Mouse (Mus musculus): Measurements from ENCODE around the gene Rgs12. TPM values are rescaled to one million over a fixed set of nuclear protein-coding genes. Genes with fewer than 3 reads are reported as not detected.
A peak's percentile ranks its signal among the peaks of the same experiment; 100 is the strongest.

Gene Rgs12
- polyA plus RNA-seq, 1 experiment from 2014 or later, result 30.0 TPM

- Histone ChIP-seq H3K27me3 (ENCODE audit: control insufficient read depth, insufficient read depth, low read length) (no peaks in the 10 kb centered on the region), H3K9ac (ENCODE audit: low read length) (peak overlapping the region; percentile 94), H3K4me2 (ENCODE audit: low read depth, low read length) (peak overlapping the region; percentile 71), H3K36me3 (ENCODE audit: control insufficient read depth, insufficient read depth) (peaks cover 5% of the 10 kb centered on the region; the same call in 1 of the 2 replicates), H3K4me3 (ENCODE audit: low read length) (peak overlapping the region; percentile 78), H3K9me3 (replicated peaks; ENCODE audit: control insufficient read depth, low read length) (peaks cover 4% of the 10 kb centered on the region; the same call in 1 of the 2 replicates), H3K27ac (ENCODE audit: low read length) (peak overlapping the region; percentile 28; the same call in 1 of the 2 replicates), H3K4me1 (ENCODE audit: control insufficient read depth, insufficient read depth, low read length) (peaks cover 33% of the 10 kb centered on the region)
- no peak for ATAC-seq (replicated peaks; ENCODE audit: extremely low read depth, insufficient read depth, low FRiP score)
- 68% methylated on average over 6 of the region's 6 CpGs for WGBS
Measured at GRCm38 (mm10) chr5:34950486-34951160, 1.4 kb downstream of the Rgs12 start.

GRCm38 (mm10) chr5:34951161-34951834 is 2.1 kb downstream of the Rgs12 start:
- Histone ChIP-seq H3K4me3 (ENCODE audit: low read length) (no peak overlapping the region), H3K27me3 (ENCODE audit: control insufficient read depth, insufficient read depth, low read length) (no peaks in the 10 kb centered on the region), H3K4me2 (ENCODE audit: low read depth, low read length) (peak overlapping the region; percentile 71), H3K9me3 (replicated peaks; ENCODE audit: control insufficient read depth, low read length) (peaks cover 4% of the 10 kb centered on the region; the same call in 1 of the 2 replicates), H3K27ac (ENCODE audit: low read length) (no peak overlapping the region; the same call in 1 of the 2 replicates), H3K4me1 (ENCODE audit: control insufficient read depth, insufficient read depth, low read length) (peaks cover 39% of the 10 kb centered on the region), H3K36me3 (ENCODE audit: control insufficient read depth, insufficient read depth) (peaks cover 5% of the 10 kb centered on the region; the same call in 1 of the 2 replicates), H3K9ac (ENCODE audit: low read length) (0 out of 2 replicates have a peak overlapping the region, but pooled peaks have one; percentile 94)
- 88% methylated on average over 8 of the region's 8 CpGs for WGBS
- no peak for ATAC-seq (replicated peaks; ENCODE audit: extremely low read depth, insufficient read depth, low FRiP score)

GRCm38 (mm10) chr5:34954508-34954907 is 5.3 kb downstream of the Rgs12 start:
- H3K9ac ChIP-seq (ENCODE audit: low read length), result no peak overlapping the region

GRCm38 (mm10) chr5:34955630-34956029 is 6.4 kb downstream of the Rgs12 start:
- ATAC-seq (replicated peaks; ENCODE audit: extremely low read depth, insufficient read depth, low FRiP score), result peak; percentile 49

More at GRCm38 (mm10) chr5:34954508-34954907, 5.3 kb downstream of the Rgs12 start:
- peak overlapping the region; percentile 68 for H3K27ac ChIP-seq (ENCODE audit: low read length)
- H3K27me3 ChIP-seq (ENCODE audit: control insufficient read depth, insufficient read depth, low read length), result no peaks in the 10 kb centered on the region
- peaks cover 53% of the 10 kb centered on the region for H3K4me1 ChIP-seq (ENCODE audit: control insufficient read depth, insufficient read depth, low read length)
- H3K9me3 ChIP-seq (replicated peaks; ENCODE audit: control insufficient read depth, low read length), result peaks cover 4% of the 10 kb centered on the region; the same call in 1 of the 2 replicates
- peak; percentile 32; the same call in 1 of the 2 replicates for ATAC-seq (replicated peaks; ENCODE audit: extremely low read depth, insufficient read depth, low FRiP score)
- no peak overlapping the region; the same call in 1 of the 2 replicates for H3K4me2 ChIP-seq (ENCODE audit: low read depth, low read length)
- 38% methylated on average over 6 of the region's 6 CpGs for WGBS
- peaks cover 5% of the 10 kb centered on the region; the same call in 1 of the 2 replicates for H3K36me3 ChIP-seq (ENCODE audit: control insufficient read depth, insufficient read depth)
- H3K4me3 ChIP-seq (ENCODE audit: low read length), result no peak overlapping the region

GRCm38 (mm10) chr5:34956151-34956550 is 6.9 kb downstream of the Rgs12 start:
- H3K4me1 ChIP-seq (ENCODE audit: control insufficient read depth, insufficient read depth, low read length), result peaks cover 48% of the 10 kb centered on the region
- peak overlapping the region; percentile 69 for H3K27ac ChIP-seq (ENCODE audit: low read length)
- peaks cover 4% of the 10 kb centered on the region; the same call in 1 of the 2 replicates for H3K9me3 ChIP-seq (replicated peaks; ENCODE audit: control insufficient read depth, low read length)
- H3K4me2 ChIP-seq (ENCODE audit: low read depth, low read length), result no peak overlapping the region
- no peak for ATAC-seq (replicated peaks; ENCODE audit: extremely low read depth, insufficient read depth, low FRiP score)
- no peak overlapping the region for H3K9ac ChIP-seq (ENCODE audit: low read length)
- H3K36me3 ChIP-seq (ENCODE audit: control insufficient read depth, insufficient read depth), result peaks cover 5% of the 10 kb centered on the region; the same call in 1 of the 2 replicates
- no peak overlapping the region for H3K4me3 ChIP-seq (ENCODE audit: low read length)
- H3K27me3 ChIP-seq (ENCODE audit: control insufficient read depth, insufficient read depth, low read length), result no peaks in the 10 kb centered on the region
- WGBS, result 57% methylated on average over 7 of the region's 7 CpGs

More at GRCm38 (mm10) chr5:34955630-34956029, 6.4 kb downstream of the Rgs12 start:
- Histone ChIP-seq H3K4me1 (ENCODE audit: control insufficient read depth, insufficient read depth, low read length) (peaks cover 52% of the 10 kb centered on the region), H3K27me3 (ENCODE audit: control insufficient read depth, insufficient read depth, low read length) (no peaks in the 10 kb centered on the region), H3K9ac (ENCODE audit: low read length) (no peak overlapping the region), H3K4me2 (ENCODE audit: low read depth, low read length) (peak overlapping the region; percentile 9; the same call in 1 of the 2 replicates), H3K27ac (ENCODE audit: low read length) (peak overlapping the region; percentile 69), H3K36me3 (ENCODE audit: control insufficient read depth, insufficient read depth) (peaks cover 5% of the 10 kb centered on the region; the same call in 1 of the 2 replicates), H3K4me3 (ENCODE audit: low read length) (no peak overlapping the region), H3K9me3 (replicated peaks; ENCODE audit: control insufficient read depth, low read length) (peaks cover 4% of the 10 kb centered on the region; the same call in 1 of the 2 replicates)
- WGBS, result 13% methylated on average over 5 of the region's 5 CpGs

GRCm38 (mm10) chr5:34957015-34957414 is 7.8 kb downstream of the Rgs12 start:
- Histone ChIP-seq H3K4me2 (ENCODE audit: low read depth, low read length) (no peak overlapping the region), H3K36me3 (ENCODE audit: control insufficient read depth, insufficient read depth) (peaks cover 5% of the 10 kb centered on the region; the same call in 1 of the 2 replicates), H3K27ac (ENCODE audit: low read length) (peak overlapping the region; percentile 67), H3K4me3 (ENCODE audit: low read length) (no peak overlapping the region), H3K9ac (ENCODE audit: low read length) (no peak overlapping the region), H3K27me3 (ENCODE audit: control insufficient read depth, insufficient read depth, low read length) (no peaks in the 10 kb centered on the region), H3K4me1 (ENCODE audit: control insufficient read depth, insufficient read depth, low read length) (peaks cover 48% of the 10 kb centered on the region), H3K9me3 (replicated peaks; ENCODE audit: control insufficient read depth, low read length) (peaks cover 4% of the 10 kb centered on the region; the same call in 1 of the 2 replicates)
- ATAC-seq (replicated peaks; ENCODE audit: extremely low read depth, insufficient read depth, low FRiP score), result peak; percentile 72
- WGBS, result 58% methylated on average over 2 of the region's 2 CpGs

GRCm38 (mm10) chr5:34960021-34960420 is 10.8 kb downstream of the Rgs12 start:
- Histone ChIP-seq H3K4me2 (ENCODE audit: low read depth, low read length) (no peak overlapping the region), H3K4me1 (ENCODE audit: control insufficient read depth, insufficient read depth, low read length) (peaks cover 32% of the 10 kb centered on the region), H3K4me3 (ENCODE audit: low read length) (no peak overlapping the region), H3K27me3 (ENCODE audit: control insufficient read depth, insufficient read depth, low read length) (no peaks in the 10 kb centered on the region), H3K9ac (ENCODE audit: low read length) (no peak overlapping the region), H3K36me3 (ENCODE audit: control insufficient read depth, insufficient read depth) (peaks cover 3% of the 10 kb centered on the region; the same call in 1 of the 2 replicates), H3K9me3 (replicated peaks; ENCODE audit: control insufficient read depth, low read length) (no peaks in the 10 kb centered on the region), H3K27ac (ENCODE audit: low read length) (no peak overlapping the region)
- WGBS, result 55% methylated on average over 1 of the region's 1 CpGs
- ATAC-seq (replicated peaks; ENCODE audit: extremely low read depth, insufficient read depth, low FRiP score), result no peak

- Histone ChIP-seq H3K27me3 (ENCODE audit: control insufficient read depth, insufficient read depth, low read length) (no peaks in the 10 kb centered on the region), H3K4me3 (ENCODE audit: low read length) (no peak overlapping the region), H3K9me3 (replicated peaks; ENCODE audit: control insufficient read depth, low read length) (no peaks in the 10 kb centered on the region), H3K4me1 (ENCODE audit: control insufficient read depth, insufficient read depth, low read length) (peaks cover 15% of the 10 kb centered on the region; the same call in 1 of the 2 replicates), H3K36me3 (ENCODE audit: control insufficient read depth, insufficient read depth) (peaks cover 15% of the 10 kb centered on the region), H3K4me2 (ENCODE audit: low read depth, low read length) (no peak overlapping the region), H3K9ac (ENCODE audit: low read length) (no peak overlapping the region), H3K27ac (ENCODE audit: low read length) (no peak overlapping the region)
- 93% methylated on average over 12 of the region's 12 CpGs for WGBS
- no peak for ATAC-seq (replicated peaks; ENCODE audit: extremely low read depth, insufficient read depth, low FRiP score)
Measured at GRCm38 (mm10) chr5:34965531-34965930, 16.3 kb downstream of the Rgs12 start.

All from heart, embryonic 16.5 days (tissue).